Mouse (Mus musculus): ENCODE data around the gene Gm20517. TPM values are rescaled to one million over a fixed set of nuclear protein-coding genes. Genes with fewer than 3 reads are reported as not detected.

Gm20517 gene
- polyA plus RNA-seq, 1 experiment from 2014 or later = 1.7 TPM

DNA sequence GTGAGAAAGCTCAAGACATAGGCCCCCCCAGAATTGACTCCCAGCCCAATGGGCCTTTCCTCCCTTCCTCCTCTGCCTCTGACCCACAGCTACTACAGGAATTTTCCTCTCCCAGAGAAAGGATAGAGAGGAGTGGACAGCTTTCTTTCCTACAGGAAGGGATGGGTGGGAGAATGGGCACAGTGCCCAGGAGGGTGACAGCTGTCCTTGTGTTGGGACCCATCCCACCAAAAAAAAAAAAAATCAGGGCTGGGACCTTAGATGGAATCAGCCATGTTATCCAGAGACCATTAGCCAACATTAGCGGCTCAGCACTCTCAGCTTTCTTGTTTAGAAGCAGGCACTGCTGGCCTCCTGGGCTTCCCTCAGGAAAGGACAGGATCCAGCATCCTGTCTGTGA is 94.8 kb downstream of the Gm20517 start:
- no peaks in the 10 kb centered on the region for H3K9me3 ChIP-seq (ENCODE audit: control insufficient read depth, low read length)
- DNase-seq (ENCODE audit: low spot score) = no peak
- no peak overlapping the region for H3K4me3 ChIP-seq (ENCODE audit: low read depth, low read length)
- no peak for ATAC-seq (ENCODE audit: low FRiP score)
- peaks cover 2% of the 10 kb centered on the region; the same call in 1 of the 2 replicates for H3K27me3 ChIP-seq (ENCODE audit: control insufficient read depth, insufficient read depth, low read length)
- 76% methylated on average over 1 of the region's 1 CpGs for WGBS
- no peak overlapping the region for H3K27ac ChIP-seq (ENCODE audit: low read depth, low read length)
- H3K4me1 ChIP-seq (replicated peaks; ENCODE audit: control insufficient read depth, insufficient read depth, low read length) = no peaks in the 10 kb centered on the region; the same call in 1 of the 2 replicates
- H3K4me2 ChIP-seq (replicated peaks; ENCODE audit: low read depth, low read length) = no peak overlapping the region
- no peak overlapping the region for H3K9ac ChIP-seq (ENCODE audit: low read depth, low read length)
- H3K36me3 ChIP-seq (ENCODE audit: control insufficient read depth, insufficient read depth, low read length) = 0 out of 2 replicates have a peak, but pooled peaks cover 2% of the 10 kb centered on the region

DNA sequence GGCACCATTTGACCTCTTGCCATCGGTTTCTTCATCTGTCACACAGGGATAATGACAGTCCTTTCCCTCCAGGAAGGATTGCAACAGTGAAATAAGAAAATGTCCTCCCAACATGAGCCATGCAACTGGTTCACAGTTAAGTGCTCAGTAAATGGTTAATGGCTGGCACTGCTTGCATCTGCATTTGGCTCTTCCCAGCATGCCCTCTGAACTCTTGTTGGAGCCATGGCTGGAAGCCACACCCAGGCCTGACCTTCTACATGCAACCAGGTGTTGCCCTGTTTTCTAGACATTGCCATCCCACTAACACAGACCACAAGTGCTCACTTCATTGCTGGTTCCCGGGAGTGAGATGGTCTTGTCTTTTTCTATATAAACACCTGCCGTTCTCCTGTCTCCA is 96.6 kb downstream of the Gm20517 start:
- Histone ChIP-seq H3K9me3 (ENCODE audit: control insufficient read depth, low read length) (no peaks in the 10 kb centered on the region), H3K4me2 (replicated peaks; ENCODE audit: low read depth, low read length) (no peak overlapping the region), H3K9ac (ENCODE audit: low read depth, low read length) (no peak overlapping the region), H3K36me3 (ENCODE audit: control insufficient read depth, insufficient read depth, low read length) (no peaks in the 10 kb centered on the region), H3K4me3 (ENCODE audit: low read depth, low read length) (no peak overlapping the region), H3K4me1 (replicated peaks; ENCODE audit: control insufficient read depth, insufficient read depth, low read length) (no peaks in the 10 kb centered on the region; the same call in 1 of the 2 replicates), H3K27ac (ENCODE audit: low read depth, low read length) (no peak overlapping the region), H3K27me3 (ENCODE audit: control insufficient read depth, insufficient read depth, low read length) (peaks cover under 1% of the 10 kb centered on the region; the same call in 1 of the 2 replicates)
- DNase-seq (ENCODE audit: low spot score) (no peak), ATAC-seq (ENCODE audit: low FRiP score) (no peak)
- WGBS = 91% methylated on average over 3 of the region's 3 CpGs

DNA sequence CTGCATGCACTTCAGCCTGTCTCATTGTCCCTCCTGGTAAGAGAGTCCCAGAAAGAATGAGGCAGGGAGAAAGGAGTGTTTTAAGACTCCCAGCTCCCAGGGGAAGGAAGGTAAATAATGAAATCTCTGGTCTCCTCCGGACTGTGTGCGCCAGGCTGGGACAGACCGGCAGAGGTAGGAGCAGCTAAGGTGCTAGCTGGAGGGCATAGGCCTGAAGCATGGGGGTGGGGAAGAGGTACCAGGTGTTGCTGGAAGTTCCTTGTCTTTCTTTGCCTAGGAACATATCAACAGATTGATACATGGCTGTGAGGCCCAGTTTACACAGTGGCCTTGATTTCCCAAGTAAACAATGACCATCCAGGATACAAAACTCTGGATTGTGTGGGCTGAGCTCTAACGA is 97.6 kb downstream of the Gm20517 start:
- ATAC-seq (ENCODE audit: low FRiP score) (no peak), DNase-seq (ENCODE audit: low spot score) (no peak)
- no peak overlapping the region for H3K27ac ChIP-seq (ENCODE audit: low read depth, low read length)
- no peaks in the 10 kb centered on the region for H3K4me1 ChIP-seq (replicated peaks; ENCODE audit: control insufficient read depth, insufficient read depth, low read length)
- H3K4me3 ChIP-seq (ENCODE audit: low read depth, low read length) = no peak overlapping the region
- no peaks in the 10 kb centered on the region for H3K27me3 ChIP-seq (ENCODE audit: control insufficient read depth, insufficient read depth, low read length)
- no peak overlapping the region for H3K4me2 ChIP-seq (replicated peaks; ENCODE audit: low read depth, low read length)
- no peaks in the 10 kb centered on the region for H3K9me3 ChIP-seq (ENCODE audit: control insufficient read depth, low read length)
- H3K36me3 ChIP-seq (ENCODE audit: control insufficient read depth, insufficient read depth, low read length) = no peaks in the 10 kb centered on the region
- WGBS = 80% methylated on average over 4 of the region's 4 CpGs
- H3K9ac ChIP-seq (ENCODE audit: low read depth, low read length) = no peak overlapping the region

DNA sequence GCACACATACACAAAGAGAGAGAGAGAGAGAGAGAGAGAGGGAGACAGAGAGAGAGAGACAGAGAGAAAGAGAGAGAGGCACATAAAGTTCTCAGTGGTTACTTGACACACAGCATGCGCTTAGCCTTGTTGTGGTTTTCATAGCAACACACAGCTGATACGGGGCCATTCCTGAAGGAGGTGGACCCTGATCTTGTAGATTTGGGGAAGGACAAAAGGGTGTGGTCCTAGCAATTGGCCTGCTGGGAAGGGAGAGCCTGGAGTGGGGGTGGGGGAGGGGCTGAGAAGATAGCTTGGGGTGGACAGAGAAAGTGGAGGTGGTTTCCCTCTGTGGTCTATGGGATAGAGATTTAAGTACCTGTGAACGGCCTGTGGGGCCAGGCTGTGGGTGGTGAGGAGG is 98.6 kb downstream of the Gm20517 start:
- Histone ChIP-seq H3K36me3 (ENCODE audit: control insufficient read depth, insufficient read depth, low read length) (no peaks in the 10 kb centered on the region), H3K4me2 (replicated peaks; ENCODE audit: low read depth, low read length) (no peak overlapping the region), H3K27ac (ENCODE audit: low read depth, low read length) (no peak overlapping the region), H3K9me3 (ENCODE audit: control insufficient read depth, low read length) (no peaks in the 10 kb centered on the region), H3K27me3 (ENCODE audit: control insufficient read depth, insufficient read depth, low read length) (no peaks in the 10 kb centered on the region), H3K4me3 (ENCODE audit: low read depth, low read length) (no peak overlapping the region), H3K4me1 (replicated peaks; ENCODE audit: control insufficient read depth, insufficient read depth, low read length) (no peaks in the 10 kb centered on the region), H3K9ac (ENCODE audit: low read depth, low read length) (no peak overlapping the region)
- whole genome bisulfite sequencing = 80% methylated on average over 3 of the region's 3 CpGs
- DNase-seq (ENCODE audit: low spot score) = no peak
- ATAC-seq (ENCODE audit: low FRiP score) = no peak

DNA sequence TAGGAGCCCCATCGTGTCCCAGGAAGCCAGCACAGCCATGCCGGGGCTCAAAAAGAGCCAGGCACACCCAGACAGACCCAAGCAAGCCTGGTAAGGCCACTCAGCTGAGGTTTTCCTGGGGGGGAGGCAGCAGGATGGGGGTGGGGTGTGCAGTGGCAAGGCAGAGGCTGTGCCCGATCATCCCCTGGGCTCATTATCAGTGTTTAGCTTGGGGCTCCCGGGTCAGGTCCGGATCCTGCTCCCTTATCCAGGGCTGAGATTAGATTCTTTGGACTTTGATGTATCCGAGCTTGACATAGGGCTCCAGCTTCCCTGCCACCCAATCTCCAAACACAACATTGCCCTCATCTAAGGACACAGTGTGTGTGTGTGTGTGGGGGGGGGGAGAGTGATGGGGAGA is 100.5 kb downstream of the Gm20517 start:
- no peak overlapping the region for H3K27ac ChIP-seq (ENCODE audit: low read depth, low read length)
- H3K27me3 ChIP-seq (ENCODE audit: control insufficient read depth, insufficient read depth, low read length) = no peaks in the 10 kb centered on the region
- no peak overlapping the region for H3K4me2 ChIP-seq (replicated peaks; ENCODE audit: low read depth, low read length)
- no peaks in the 10 kb centered on the region for H3K4me1 ChIP-seq (replicated peaks; ENCODE audit: control insufficient read depth, insufficient read depth, low read length)
- no peaks in the 10 kb centered on the region for H3K9me3 ChIP-seq (ENCODE audit: control insufficient read depth, low read length)
- DNase-seq (ENCODE audit: low spot score) (no peak), ATAC-seq (ENCODE audit: low FRiP score) (no peak)
- 71% methylated on average over 6 of the region's 6 CpGs for WGBS
- no peak overlapping the region for H3K4me3 ChIP-seq (ENCODE audit: low read depth, low read length)
- H3K36me3 ChIP-seq (ENCODE audit: control insufficient read depth, insufficient read depth, low read length) = no peaks in the 10 kb centered on the region
- H3K9ac ChIP-seq (ENCODE audit: low read depth, low read length) = no peak overlapping the region

DNA sequence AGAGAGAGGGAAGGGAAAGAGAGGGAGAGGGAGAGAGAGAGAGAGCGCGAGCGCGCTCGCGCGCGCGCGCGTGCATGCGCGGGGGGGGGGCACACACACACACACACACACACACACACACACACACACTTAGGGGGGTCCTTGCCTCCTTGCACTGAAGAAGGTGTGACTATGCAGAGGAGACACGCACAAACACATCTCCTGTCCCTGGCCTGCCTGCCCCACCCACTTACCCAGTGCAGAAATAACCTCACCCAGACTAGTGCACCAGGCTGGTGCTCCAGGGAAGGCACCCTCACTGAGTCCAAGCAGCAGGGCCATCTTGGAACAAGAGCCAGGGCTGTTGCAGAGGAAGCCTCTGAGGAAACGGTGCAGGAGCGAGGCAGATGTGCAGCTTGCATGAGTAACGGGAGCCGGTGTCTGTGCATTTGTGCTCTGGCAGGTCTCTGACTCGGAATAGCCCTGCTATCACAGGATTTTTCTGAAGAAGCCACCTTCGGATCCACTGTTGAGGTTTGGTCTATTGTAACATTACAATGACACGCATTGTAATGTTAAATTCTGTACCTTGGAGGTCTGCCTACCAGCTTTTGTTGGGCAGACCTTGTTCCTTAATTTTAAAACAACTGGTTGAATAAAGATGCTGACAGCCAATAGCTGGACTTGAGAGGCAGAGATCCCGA is 101.6 kb downstream of the Gm20517 start:
- no peak for ATAC-seq (ENCODE audit: low FRiP score)
- WGBS = 50% methylated on average over 11 of the region's 22 CpGs

DNA sequence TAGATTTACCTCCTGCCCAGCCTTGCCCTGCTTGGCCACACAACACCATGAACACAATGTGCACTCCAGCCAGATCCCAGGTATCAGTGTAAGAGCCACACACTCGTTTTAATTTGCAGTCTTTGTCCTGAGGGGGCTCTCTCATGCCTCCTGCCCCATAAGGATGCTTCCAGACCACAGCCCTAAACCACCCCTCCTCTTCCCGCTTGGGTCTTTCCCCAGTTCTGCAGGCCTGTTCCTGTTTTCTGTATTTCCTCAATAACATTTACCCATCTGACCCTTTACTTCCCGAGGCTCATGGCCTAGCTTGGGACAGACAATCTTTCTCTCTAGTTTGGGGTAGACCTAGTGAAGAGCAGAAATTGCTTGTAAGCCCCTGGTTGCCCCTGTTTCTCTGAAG is 103.6 kb downstream of the Gm20517 start:
- no peaks in the 10 kb centered on the region for H3K9me3 ChIP-seq (ENCODE audit: control insufficient read depth, low read length)
- H3K4me3 ChIP-seq (ENCODE audit: low read depth, low read length) = no peak overlapping the region
- WGBS = 56% methylated on average over 3 of the region's 3 CpGs
- ATAC-seq (ENCODE audit: low FRiP score) (no peak), DNase-seq (ENCODE audit: low spot score) (no peak)
- H3K4me2 ChIP-seq (replicated peaks; ENCODE audit: low read depth, low read length) = no peak overlapping the region
- H3K36me3 ChIP-seq (ENCODE audit: control insufficient read depth, insufficient read depth, low read length) = no peaks in the 10 kb centered on the region
- H3K27me3 ChIP-seq (ENCODE audit: control insufficient read depth, insufficient read depth, low read length) = no peaks in the 10 kb centered on the region
- no peaks in the 10 kb centered on the region for H3K4me1 ChIP-seq (replicated peaks; ENCODE audit: control insufficient read depth, insufficient read depth, low read length)
- H3K9ac ChIP-seq (ENCODE audit: low read depth, low read length) = no peak overlapping the region
- H3K27ac ChIP-seq (ENCODE audit: low read depth, low read length) = no peak overlapping the region

More for the DNA sequence above, 101.6 kb downstream of the Gm20517 start:
- no peaks in the 10 kb centered on the region for H3K9me3 ChIP-seq (ENCODE audit: control insufficient read depth, low read length)
- H3K4me3 ChIP-seq (ENCODE audit: low read depth, low read length) = no peak overlapping the region
- H3K4me2 ChIP-seq (replicated peaks; ENCODE audit: low read depth, low read length) = no peak overlapping the region
- DNase-seq (ENCODE audit: low spot score) = no peak
- no peaks in the 10 kb centered on the region for H3K4me1 ChIP-seq (replicated peaks; ENCODE audit: control insufficient read depth, insufficient read depth, low read length)
- H3K27ac ChIP-seq (ENCODE audit: low read depth, low read length) = no peak overlapping the region
- H3K9ac ChIP-seq (ENCODE audit: low read depth, low read length) = no peak overlapping the region
- H3K36me3 ChIP-seq (ENCODE audit: control insufficient read depth, insufficient read depth, low read length) = no peaks in the 10 kb centered on the region
- no peaks in the 10 kb centered on the region for H3K27me3 ChIP-seq (ENCODE audit: control insufficient read depth, insufficient read depth, low read length)

DNA sequence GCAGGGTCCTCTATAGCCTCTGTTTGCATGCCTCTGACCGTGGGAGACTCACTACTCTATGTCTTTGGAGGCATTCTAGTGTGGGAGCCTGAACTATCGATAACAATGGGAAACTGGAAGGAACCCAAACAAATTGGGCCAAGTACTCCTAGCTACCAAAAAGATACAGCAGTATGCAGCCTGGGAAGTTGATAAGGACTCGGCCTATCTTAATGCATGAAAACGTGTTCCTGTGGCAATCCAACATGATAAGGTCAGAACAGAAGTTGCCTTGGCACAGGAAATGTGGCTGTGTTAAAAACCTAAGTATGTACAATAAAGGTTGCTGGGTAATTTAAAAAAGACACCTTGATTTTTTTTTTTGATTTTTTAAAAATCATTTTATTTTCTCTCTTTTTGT is 109.8 kb downstream of the Gm20517 start:
- ATAC-seq (ENCODE audit: low FRiP score) (no peak), DNase-seq (ENCODE audit: low spot score) (no peak)
- no peak overlapping the region for H3K4me3 ChIP-seq (ENCODE audit: low read depth, low read length)
- no peaks in the 10 kb centered on the region for H3K36me3 ChIP-seq (ENCODE audit: control insufficient read depth, insufficient read depth, low read length)
- H3K4me2 ChIP-seq (replicated peaks; ENCODE audit: low read depth, low read length) = no peak overlapping the region
- H3K9me3 ChIP-seq (ENCODE audit: control insufficient read depth, low read length) = no peaks in the 10 kb centered on the region
- no peak overlapping the region for H3K9ac ChIP-seq (ENCODE audit: low read depth, low read length)
- no peak overlapping the region for H3K27ac ChIP-seq (ENCODE audit: low read depth, low read length)
- WGBS = 86% methylated on average over 4 of the region's 4 CpGs
- no peaks in the 10 kb centered on the region for H3K4me1 ChIP-seq (replicated peaks; ENCODE audit: control insufficient read depth, insufficient read depth, low read length)
- no peaks in the 10 kb centered on the region for H3K27me3 ChIP-seq (ENCODE audit: control insufficient read depth, insufficient read depth, low read length)

DNA sequence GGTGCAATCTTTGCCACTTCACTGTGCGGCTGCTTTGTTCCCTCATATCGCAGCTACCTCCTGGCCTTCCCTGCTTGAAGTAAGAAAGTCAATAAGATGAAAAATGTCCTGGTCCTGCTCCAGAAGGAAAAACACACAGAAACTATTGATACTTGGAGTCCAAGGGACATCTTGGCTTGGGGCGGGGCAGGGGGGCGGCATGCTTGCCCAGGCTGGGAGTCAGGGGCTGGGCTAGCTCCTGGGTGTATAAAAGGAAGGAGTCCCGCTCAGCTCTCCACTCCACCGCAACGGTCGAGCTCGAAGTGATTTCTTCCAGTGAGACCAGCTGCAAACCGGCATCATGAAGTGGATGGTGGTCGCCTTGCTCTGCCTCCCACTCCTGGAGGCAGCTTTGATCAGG is 115.2 kb downstream of the Gm20517 start, which contains the start of gene Pgc:
Pgc (plus strand) TSS at position 277 of the 400 bp plus-strand sequence.
- DNase-seq (ENCODE audit: low spot score) = no peak
- Histone ChIP-seq H3K27me3 (ENCODE audit: control insufficient read depth, insufficient read depth, low read length) (no peaks in the 10 kb centered on the region), H3K4me2 (replicated peaks; ENCODE audit: low read depth, low read length) (no peak within 1 kb of the TSS), H3K9me3 (ENCODE audit: control insufficient read depth, low read length) (no peaks in the 10 kb centered on the region), H3K27ac (ENCODE audit: low read depth, low read length) (no peak within 1 kb of the TSS), H3K36me3 (ENCODE audit: control insufficient read depth, insufficient read depth, low read length) (no peaks in the 10 kb centered on the region), H3K9ac (ENCODE audit: low read depth, low read length) (no peak within 1 kb of the TSS), H3K4me1 (replicated peaks; ENCODE audit: control insufficient read depth, insufficient read depth, low read length) (no peaks in the 10 kb centered on the region), H3K4me3 (ENCODE audit: low read depth, low read length) (no peak within 1 kb of the TSS)
- no peak for ATAC-seq (ENCODE audit: low FRiP score)
- 79% methylated on average over 11 of the region's 11 CpGs for WGBS
